Mouse (Mus musculus) retina, postnatal 1 day (tissue): Measurements from ENCODE around the gene Palld.

Experiments
- DNase-seq: peaks from one replicate; pipeline ENCODE4 v3.0.0-alpha.2; 2012

Palld gene

GRCm38 (mm10) chr8:61681217-61681616 is 221.3 kb downstream of the Palld start:
- no peak for DNase-seq

GRCm38 (mm10) chr8:61677227-61677626 is 225.3 kb downstream of the Palld start:
- no peak for DNase-seq

DNA sequence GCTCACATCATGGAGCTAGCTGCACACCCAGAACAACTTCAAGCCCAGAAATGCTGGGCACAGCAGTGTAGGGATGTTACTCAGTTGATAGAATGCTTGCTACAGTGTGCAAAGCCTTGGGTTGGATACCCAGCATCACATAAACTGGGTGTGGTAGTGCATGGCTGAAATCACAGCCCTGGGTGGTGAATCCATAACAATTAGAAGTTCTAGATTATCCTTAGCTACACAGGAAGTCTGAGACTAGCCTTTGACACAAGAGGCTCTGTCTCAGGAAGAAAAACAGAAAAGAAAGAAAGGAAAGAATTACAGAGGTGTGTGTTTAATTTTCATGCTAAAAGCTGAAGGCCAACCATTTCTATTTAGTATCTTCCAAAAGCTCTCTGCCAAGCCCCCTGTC is 231.3 kb downstream of the Palld start:
- DNase-seq, result no peak

DNA sequence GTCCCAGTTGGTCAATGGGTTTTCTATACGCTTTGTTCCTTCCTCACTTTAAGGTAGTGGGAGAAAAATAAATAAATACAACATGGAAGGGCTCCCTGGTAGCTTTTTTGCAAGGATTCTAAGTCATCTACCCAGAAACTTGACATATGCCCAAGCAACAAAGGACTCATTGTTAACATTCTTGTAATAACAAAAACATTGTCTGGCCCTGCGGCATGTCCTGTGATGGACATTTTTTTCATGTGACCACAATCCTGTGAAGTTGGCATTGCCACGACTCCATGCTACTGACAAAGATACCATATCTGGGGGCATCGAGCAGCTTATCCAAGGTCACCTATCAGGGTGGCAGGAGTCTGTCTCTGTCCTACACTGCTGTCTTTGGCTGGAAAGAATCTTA is 232.1 kb downstream of the Palld start:
- DNase-seq, result no peak

- DNase-seq, result no peak
These were observed 235.6 kb downstream of the Palld start for GRCm38 (mm10) chr8:61666919-61667318.

GRCm38 (mm10) chr8:61665021-61665420 is 237.5 kb downstream of the Palld start:
- no peak for DNase-seq

- no peak for DNase-seq
These were observed 238.3 kb downstream of the Palld start for GRCm38 (mm10) chr8:61664162-61664561.

DNA sequence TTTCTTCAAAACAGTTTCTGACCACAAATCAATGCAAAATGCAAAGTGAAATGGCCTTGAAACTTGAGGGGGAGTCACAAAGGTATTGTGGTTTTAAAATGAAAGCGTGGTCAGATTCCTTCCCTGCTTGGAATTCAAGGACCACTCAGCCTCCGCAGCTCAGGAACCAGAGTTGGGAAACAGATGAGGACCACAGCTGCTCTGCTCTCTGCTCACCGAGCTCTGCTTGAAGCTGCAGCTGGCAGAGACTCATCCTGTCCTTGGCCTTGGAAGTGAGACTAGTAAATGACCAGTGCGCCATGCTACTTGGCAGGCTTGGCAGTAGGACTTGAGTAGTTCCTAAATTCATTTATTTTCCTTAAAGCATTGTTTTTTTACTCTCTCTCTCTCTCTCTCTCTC is 239.7 kb downstream of the Palld start:
- no peak for DNase-seq

- DNase-seq, result no peak
These were observed 240.9 kb downstream of the Palld start for GRCm38 (mm10) chr8:61661611-61662010.

- no peak for DNase-seq
These were observed 241.5 kb downstream of the Palld start for GRCm38 (mm10) chr8:61660961-61661360.

GRCm38 (mm10) chr8:61651955-61652354 is 250.5 kb downstream of the Palld start:
- no peak for DNase-seq

GRCm38 (mm10) chr8:61646195-61646835 is 256.2 kb downstream of the Palld start:
- DNase-seq, result no peak

- DNase-seq, result no peak
These were observed 256.8 kb downstream of the Palld start for GRCm38 (mm10) chr8:61645642-61646041.

DNA sequence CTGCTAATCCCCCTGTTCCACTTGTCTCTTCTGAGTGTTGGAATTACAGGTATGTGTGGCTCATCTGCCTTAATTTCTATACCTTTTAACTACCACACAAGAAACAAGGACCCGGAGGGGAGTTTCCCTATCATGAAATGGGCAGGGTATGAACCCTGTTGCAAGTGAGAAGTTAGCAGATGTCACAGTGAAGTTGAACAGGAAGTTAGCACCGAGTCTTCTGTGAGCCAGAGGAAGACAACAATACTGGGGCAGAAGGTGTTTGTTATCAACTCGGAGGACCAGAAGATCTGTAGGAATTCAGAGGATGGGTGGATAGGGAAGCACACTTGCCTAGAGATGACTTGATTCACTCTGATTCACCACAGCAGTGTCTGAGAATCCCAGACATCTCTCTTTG is 259.3 kb downstream of the Palld start:
- DNase-seq, result no peak

DNA sequence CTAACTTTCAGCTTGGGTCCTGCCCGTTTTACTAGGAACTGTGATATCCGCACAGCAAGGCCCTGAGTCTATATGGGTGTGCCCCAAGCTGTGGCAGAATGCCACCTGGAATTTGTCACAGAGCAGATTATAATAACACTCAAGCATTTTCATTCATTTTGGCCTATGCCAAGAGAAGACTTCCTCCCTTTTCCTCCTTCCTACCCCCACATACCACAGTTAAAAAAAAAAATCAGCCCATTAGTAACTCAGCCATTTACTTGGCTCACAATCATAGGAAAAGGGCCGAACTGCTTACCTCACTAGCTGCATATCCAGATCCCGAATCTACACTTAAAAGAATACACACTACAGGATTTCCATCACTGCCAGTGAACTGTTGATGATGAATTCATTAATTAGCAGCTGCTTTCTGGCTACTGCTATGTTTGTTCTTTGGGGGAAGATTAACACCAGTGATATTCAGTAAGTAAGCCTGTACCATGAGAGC is 260.1 kb downstream of the Palld start:
- DNase-seq, result no peak

DNA sequence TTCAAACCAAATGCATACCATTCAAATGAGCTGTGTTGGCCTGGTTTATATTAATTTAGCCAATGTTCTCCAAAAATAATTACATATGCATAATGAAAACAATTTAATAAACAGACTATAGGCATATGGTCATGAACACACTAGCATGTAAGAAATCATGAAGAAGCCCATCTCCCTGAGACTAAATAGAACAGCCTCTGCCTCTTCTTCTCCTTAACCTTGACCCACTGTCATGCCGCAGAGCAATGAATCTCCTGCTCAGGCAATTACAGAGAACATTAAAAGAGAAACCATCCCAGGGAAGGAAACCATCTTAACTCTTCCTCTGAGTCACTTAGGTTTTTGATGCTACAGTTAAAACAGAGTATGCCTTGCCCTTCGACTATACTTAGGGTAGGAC is 262.9 kb downstream of the Palld start:
- DNase-seq, result no peak

- DNase-seq, result no peak
These were observed 263.5 kb downstream of the Palld start for GRCm38 (mm10) chr8:61639008-61639407.

DNA sequence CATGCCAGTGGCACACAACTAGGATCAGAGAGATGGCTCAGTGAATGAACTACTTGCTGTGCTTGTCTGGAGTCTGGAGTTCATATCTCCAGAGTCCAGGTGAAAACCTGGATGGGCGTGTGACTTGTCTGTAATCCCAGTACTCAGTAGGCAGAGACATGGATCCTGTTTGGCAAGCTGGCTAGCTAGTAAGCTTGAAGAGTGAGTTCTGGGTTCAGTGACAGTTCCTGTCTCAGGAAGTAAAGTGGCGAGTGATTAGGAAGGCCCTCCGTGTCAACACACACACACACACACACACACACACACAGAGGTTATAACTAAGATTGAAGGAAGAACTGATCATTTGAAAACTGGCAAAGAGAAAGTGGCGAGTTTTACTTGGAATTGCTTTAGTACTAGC is 264.8 kb downstream of the Palld start:
- no peak for DNase-seq

GRCm38 (mm10) chr8:61634811-61635210 is 267.7 kb downstream of the Palld start:
- DNase-seq, result no peak

- no peak for DNase-seq
These were observed 270.2 kb downstream of the Palld start for GRCm38 (mm10) chr8:61632331-61632730.

DNA sequence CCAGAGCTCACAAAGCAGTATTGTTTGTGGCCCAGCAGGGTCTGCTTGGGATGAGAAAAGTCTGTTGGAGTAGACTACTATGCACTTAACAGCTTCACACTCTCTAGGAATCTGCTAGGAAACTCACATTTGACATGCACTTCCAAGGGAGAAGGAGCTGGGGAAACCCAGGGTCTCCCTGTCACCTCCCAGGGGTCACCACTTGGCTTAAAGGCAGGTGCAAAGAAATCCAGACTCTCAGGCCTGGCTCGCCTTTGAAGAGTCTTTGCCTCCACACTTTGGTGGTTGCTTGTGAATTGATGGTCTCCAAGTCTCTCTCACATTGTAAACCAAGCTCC is 272.9 kb downstream of the Palld start:
- no peak for DNase-seq

- no peak for DNase-seq
These were observed 273.4 kb downstream of the Palld start for GRCm38 (mm10) chr8:61628938-61629630.

DNA sequence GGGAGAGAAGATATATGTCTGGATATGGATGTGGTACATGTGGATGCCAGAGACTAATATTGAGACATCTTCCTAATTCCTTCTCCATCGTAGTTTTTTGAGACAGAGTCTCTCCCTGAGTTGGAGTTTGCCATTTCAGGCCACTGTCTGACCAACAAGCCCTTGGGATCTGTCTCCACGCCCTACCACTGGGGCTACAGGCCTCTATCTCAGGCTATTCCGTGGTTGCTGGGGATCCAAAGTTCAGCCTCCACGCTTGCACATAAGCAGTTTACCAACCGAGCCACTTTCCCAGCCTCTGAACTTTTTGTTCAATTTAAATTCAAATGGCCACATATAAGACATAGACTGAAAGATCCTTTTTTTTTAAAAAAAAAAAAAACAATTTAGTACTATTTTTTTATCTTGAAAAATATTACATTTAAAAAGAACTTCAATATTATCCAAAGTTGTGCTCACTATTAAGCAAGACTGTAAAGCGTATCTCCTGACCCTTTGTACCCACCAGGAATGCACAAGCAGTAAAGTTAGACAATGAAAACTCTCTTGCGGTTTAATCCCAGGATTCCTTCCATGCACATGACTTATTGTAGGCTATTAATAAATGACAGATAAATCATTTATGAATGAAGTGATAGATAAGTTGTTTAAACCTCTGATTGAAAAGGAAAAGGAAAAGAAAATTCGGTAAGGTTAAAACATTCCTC is 276.1 kb downstream of the Palld start:
- DNase-seq, result no peak

DNA sequence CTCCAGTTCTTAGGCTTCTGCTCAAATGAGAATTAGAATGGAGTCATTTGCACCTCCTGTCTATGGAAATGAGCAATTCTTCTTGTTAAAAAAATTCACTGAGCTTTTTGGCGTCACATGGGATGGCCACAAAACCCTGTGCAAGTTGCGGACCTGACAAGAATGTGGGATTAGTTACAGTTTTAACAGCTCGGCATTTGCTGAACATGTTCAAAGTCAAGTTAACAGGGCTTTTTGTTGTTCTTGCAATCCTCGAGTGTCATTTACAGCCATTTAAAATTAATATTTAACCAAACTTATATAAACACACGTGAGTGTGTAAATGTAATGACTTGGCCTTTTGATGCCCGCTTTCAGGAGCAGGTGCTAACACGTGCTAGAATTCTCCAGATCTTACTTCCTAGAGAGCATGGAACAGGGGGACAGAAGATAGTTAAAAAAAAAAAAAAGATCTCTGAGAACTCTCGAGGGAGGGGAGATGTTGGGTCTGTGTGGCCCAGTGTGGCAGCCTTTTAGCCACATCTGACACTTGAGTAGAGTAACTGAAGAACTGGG is 276.8 kb downstream of the Palld start:
- DNase-seq, result no peak
